Mouse (Mus musculus): ENCODE data around the gene Kynu.

Kynu gene

GRCm38 (mm10) chr2:43646962-43647361 lies 91.8 kb downstream of the Kynu start:
- DNase-seq (ENCODE audit: low spot score in 2 of 2) = no peak

DNA sequence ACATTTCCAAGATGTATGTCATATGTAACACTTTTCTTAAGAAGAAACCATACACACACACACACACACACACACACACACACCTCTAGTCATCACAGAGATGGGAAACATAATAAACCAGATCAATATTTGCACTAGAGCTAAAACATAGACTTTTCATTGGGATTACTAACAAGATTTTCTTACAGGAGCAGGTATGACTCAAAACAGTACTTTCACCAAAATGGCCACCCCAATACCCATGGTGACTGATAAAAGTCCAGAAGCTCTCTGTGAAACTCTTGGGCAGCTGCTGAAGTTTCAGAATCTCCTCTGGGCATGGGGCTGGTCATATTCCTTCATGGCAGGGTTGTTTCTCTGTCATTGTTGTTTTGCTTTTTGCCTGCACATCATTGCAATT lies 114.5 kb downstream of the Kynu start:
- no peak for DNase-seq (ENCODE audit: low spot score in 2 of 2)

DNA sequence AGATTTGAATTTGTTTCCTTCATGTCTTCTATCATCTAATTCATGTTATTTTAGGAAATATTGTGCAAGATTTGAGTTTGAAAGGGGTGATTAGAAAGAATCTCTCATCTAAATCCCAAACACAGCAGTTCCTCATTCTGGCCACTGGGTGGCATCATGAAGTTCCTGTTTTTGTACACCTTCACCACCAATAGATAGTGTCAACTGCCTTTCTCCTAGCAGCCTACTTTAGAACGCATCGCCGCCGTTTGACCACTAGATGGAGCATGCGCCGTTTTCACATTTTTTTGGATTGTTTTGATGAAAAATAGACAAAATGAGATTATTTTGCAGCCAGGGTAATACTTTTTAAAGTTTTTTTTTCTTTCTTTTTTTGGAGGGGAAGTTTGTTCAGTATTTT lies 118.5 kb downstream of the Kynu start:
- peak; percentile 37 to 61 for DNase-seq (ENCODE audit: low spot score in 2 of 2)

DNA sequence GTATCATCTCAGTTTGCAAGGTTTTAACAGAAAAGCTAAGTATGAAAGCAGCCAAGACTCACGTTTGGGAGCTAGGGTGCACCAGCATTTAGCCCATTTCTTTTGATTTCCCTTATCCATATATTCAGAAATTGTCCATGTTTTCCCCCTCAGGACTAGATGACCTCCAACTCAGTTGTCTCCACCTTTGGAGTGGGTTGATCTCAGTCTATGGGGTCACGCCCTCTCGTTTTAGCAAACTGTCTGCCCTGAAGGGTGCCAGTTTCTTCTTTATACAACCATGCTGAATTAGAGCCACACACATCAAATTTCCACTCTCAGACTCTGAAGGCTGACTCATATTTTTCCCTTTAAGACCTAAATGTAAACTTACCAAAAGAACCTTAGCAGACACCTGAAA lies 119.0 kb downstream of the Kynu start:
- DNase-seq (ENCODE audit: low spot score in 2 of 2) = no peak

- DNase-seq (ENCODE audit: low spot score in 2 of 2) = no peak
Measured at GRCm38 (mm10) chr2:43675277-43675676, 120.1 kb downstream of the Kynu start.

GRCm38 (mm10) chr2:43690402-43690801 lies 135.3 kb downstream of the Kynu start:
- no peak for DNase-seq (ENCODE audit: low spot score in 2 of 2)

GRCm38 (mm10) chr2:43691290-43691689 lies 136.2 kb downstream of the Kynu start:
- no peak for DNase-seq (ENCODE audit: low spot score in 2 of 2)

DNA sequence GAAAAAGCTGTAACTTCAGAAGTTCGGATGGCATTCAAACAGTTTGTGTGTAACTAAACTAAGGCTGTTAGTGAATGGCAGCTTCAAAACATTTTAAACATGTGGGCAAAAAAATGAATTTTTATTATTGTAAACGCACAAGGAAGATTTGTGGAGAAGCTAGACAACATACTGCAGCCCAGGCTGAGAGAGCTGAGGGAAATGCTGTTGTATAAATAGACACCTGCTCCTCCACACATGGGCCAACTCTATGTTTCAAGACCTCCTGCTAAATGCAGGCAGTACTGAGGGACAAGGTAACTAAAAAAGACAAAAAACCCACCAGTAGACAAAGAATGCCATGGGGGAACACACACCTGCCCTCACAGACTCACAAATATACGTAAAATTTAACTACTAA lies 140.5 kb downstream of the Kynu start:
- DNase-seq (ENCODE audit: low spot score in 2 of 2) = no peak

GRCm38 (mm10) chr2:43712611-43713138 lies 157.5 kb downstream of the Kynu start:
- no peak for DNase-seq (ENCODE audit: low spot score in 2 of 2)

DNA sequence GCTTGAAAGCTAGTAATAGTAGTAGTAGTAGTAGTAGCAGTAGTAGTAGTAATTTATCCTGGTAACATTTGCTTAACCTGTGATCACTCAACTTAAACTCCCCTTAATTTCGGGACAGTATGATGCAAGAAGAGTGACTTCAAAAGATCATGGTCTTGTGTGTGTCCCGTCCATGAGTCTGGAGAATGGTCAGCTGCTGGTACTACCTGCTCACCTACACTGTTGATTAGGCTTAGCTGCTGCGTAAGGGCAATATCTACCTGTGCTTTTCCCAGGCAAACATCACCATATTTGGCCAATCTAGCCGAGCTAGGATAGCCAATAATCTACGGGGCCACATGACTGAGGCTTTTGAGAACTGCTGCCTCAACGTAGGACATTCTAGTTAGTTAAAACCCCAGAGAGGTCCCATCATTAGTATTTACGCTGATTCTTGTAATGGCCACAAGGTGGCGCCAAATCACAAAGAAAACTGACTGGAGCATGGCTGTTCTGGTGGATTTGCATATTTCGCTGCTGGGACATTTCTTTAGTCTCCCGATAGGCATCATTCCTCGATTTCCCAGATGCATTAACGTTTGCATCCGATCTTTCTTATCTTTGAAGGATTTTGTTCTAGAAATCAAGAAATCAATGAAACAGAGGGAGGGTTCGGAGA lies 167.4 kb downstream of the Kynu start:
- peak; percentile 40 to 49 for DNase-seq (ENCODE audit: low spot score in 2 of 2)

DNA sequence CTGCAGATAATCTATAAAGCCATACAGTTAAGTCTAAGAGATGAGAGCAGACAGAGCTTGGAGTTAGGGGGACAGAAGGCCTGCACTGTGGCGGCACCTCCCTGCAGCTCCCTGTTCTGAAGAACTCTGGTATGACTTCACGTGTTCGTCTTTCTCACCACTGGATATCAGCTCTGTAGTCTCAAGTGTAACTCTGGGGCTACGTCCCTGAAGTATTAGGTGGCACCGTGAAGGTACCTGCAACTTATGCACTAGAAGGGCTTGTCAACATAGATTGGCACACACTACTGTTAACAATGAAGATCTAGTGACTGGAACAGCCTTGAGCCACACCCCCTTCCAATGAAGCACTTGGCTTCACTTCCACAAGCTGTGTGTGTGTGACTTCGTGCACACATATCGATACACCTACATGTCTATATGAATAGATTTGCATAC lies 168.0 kb downstream of the Kynu start:
- DNase-seq (ENCODE audit: low spot score in 2 of 2) = no peak

GRCm38 (mm10) chr2:43727181-43727580 lies 172.1 kb downstream of the Kynu start:
- DNase-seq (ENCODE audit: low spot score in 2 of 2) = no peak

GRCm38 (mm10) chr2:43727693-43728092 lies 172.6 kb downstream of the Kynu start:
- no peak for DNase-seq (ENCODE audit: low spot score in 2 of 2)

GRCm38 (mm10) chr2:43728831-43729230 lies 173.7 kb downstream of the Kynu start:
- no peak for DNase-seq (ENCODE audit: low spot score in 2 of 2)
